Mouse (Mus musculus): Measurements from ENCODE around the gene Zfp458.

Gene Zfp458

DNA sequence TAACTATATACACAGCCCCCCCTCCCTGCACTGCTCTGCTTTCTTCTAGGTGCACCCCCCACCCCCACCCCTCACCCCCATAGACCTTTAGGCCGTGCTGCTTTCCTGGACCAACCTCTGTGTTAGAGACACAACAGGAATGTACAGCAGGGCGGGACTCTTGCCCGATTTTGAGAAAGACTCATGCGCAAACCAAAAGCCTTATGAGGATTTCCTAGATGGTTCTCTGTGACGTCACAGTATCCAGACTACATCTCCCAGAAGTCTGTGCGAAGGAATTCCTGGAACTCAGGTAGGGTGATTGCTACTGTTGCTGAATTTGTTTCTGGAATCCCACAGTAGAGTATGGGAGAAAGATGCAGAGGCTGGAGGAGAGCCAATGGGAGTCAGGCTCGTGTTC is at the start of gene Zfp458:
Gene Zfp458, minus strand, starts transcription at position 153 of the 400 bp plus-strand sequence.
- no peak for DNase-seq

DNA sequence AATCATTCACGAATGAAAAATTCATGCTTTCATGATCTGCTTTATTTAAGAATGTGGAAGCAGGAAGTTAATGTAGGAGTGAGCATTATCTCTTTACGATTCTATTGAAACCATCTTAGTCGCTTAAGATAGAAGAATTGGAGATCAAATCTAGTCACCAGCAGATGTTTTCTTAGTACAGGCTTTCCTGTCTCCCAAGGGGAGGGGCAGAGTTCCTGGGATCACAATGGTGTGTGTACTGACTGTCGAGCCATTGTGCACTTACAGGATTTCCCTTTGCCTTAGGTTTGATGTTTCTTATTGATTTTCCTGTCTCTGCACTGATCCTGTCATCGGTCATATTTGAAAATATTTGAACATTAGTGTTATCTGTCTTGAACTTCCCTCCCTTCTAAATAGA is 28.5 kb upstream of the Zfp458 start:
- DNase-seq = no peak

DNA sequence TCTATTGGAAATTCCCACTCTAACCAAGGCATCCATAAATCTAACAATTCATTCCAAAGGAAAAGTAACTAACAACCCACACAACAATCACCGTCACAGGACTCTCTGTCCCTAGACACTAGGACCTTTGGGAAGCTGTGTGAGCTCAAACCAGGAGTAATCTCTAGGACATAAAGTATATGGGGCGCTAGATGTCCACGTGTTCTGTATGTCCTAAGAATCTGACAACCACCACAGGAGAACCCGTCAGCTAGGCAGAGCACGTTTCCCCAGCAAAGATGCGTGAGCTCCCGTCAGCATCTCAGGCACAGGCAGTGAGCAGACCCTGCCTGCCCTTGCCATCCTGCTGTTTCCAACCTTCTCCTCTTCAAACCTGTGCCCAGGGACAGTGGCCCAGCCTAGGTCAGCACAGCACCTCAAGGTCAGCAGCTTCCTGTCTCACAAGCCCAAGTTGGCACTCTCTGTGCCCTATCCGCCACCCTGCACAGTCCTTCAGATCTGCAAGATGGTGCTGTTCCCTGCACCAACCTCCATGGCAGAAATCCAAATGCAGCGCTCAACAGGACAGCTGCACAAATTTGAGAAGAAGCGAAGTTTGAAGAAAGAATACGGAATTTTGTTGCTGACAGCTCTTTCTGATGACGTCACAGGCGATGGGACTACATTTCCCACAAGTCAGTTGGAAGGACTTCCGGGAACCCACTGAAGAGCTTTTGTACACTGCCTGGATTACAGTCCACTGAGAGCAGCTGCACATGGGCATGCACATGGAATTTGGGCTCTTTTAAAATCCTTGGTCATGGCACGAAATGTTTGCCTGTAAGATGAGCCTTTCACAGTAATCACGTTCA is 27.8 kb upstream of the Zfp458 start, which contains the start of gene Zfp457:
Gene Zfp457, minus strand, starts transcription at position 664 of the 851 bp plus-strand sequence.
- DNase-seq = peak; percentile 82 to 94

DNA sequence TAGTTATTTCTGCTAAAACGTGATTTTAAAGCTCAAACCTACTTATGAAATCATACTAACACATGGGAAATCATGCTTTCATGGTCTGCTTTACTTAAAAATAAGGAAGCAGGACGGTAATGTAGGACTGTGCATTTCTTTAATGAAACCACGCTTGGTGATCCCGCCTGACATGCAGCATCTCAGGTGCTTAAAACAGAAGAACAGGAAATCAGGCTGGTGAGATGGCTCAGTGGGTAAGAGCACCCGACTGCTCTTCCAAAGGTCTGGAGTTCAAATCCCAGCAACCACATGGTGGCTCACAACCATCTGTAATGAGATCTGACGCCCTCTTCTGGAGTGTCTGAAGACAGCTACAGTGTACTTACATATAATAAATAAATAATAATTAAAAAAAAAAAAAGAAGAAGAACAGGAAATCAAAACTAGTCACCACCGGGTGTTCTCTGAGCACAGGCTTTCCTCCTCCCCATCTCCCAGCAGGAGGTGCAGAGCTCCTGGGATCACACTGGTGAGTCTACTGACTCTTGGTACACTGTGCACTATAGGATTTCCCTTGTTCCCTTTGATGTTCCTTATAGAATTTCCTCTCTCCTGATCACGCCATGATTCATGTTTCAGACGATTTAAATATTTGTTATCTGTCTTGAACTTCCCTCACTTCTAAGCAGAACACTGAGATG is 8.7 kb downstream of the Zfp458 start:
- peak in 1 of 2 experiments; percentile 3 for DNase-seq

DNA sequence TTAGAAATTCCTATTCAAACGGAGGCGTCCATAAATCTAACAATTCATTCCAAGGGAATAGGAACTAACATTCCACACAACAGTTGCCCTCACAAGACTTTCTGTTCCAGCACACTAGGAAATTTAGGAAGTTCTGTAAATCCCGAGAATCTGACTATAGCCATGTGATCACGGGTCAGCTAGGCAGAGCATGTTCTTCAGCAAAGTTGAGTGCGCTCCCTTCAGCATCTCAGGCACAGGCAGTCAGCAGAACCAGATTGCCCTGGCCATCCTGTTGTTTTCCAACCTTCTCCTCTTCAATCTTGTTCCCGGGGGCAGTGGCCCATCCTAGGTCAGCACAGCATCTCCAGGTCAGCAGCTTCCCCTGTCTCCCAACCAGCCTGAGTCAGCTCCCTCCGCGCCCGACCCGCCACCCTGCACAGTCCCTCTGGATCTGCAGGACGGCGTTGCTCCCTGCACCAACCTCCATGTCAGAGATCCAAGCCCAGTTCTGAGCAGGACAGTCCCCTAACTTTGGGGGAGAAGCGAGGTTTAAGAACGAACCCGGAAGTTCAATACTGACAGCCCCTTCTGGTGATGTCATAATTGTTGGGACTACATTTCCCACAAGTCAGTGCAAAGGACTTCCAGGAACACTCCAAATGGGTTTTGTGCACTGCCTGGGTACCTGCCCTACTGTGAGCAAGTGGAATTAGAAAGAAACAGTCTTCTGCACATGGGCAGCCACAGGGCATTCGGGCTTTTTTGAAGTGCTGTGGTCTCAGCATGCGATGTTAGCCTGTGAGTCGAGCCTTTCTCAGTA is 9.5 kb downstream of the Zfp458 start:
- DNase-seq = peak; percentile 55 to 75

DNA sequence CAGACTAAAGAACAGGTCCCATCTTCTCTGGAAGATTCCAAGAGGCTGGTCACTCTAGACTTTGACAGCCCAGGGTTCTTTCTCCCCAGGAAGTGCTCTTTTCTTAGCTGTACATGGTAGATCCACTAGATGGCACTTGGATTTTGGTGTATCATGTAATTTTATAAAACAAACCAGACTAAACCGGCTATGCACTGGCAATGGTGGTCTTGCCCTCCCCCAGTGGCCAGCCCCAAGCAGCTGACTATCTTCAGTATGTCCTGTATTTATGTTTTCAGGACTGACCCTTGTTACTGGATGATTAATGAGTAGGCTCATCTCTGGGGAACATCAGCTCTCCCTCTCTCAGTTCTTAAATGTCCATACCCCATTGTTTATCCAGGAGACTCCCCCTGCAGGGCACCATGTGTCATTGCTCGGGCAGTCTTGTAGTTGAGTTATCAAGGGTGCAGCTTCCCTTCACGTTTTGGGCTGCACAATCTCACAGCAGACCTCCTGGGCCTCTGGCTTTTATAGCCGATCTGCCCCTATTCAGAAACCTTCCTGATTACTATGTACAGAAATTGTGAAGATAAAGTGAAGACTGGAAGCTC is 64.2 kb downstream of the Zfp458 start:
- DNase-seq = no peak
